Mouse (Mus musculus): ENCODE data around the gene Calcoco2. TPM values are rescaled to one million over a fixed set of nuclear protein-coding genes. Genes with fewer than 3 reads are reported as not detected.
A peak's percentile ranks its signal among the peaks of the same experiment; 100 is the strongest.

Gene Calcoco2
- polyA plus RNA-seq, 1 experiment from 2014 or later: 1.6 TPM

- H3K9ac ChIP-seq: 0 out of 2 replicates have a peak overlapping the region, but pooled peaks have one; percentile 31
- H3K9me3 ChIP-seq (replicated peaks): no peaks in the 10 kb centered on the region
- peak overlapping the region; percentile 91 for H3K4me3 ChIP-seq (replicated peaks)
- H3K27me3 ChIP-seq: no peaks in the 10 kb centered on the region
- H3K27ac ChIP-seq (replicated peaks): peak overlapping the region; percentile 84
- H3K4me2 ChIP-seq (replicated peaks): peak overlapping the region; percentile 77
- WGBS: 58% methylated on average over 13 of the region's 13 CpGs
- no peak for ATAC-seq (ENCODE audit: insufficient number of reproducible peaks, low FRiP score, low TSS enrichment, low read depth)
- H3K36me3 ChIP-seq: peaks cover 5% of the 10 kb centered on the region; the same call in 1 of the 2 replicates
- H3K4me1 ChIP-seq: peaks cover 14% of the 10 kb centered on the region
Measured at GRCm38 (mm10) chr11:96076221-96077105, 35.3 kb downstream of the Calcoco2 start.

GRCm38 (mm10) chr11:96075509-96076220 lies 36.1 kb downstream of the Calcoco2 start, which contains the start of gene Atp5g1:
Gene Atp5g1 (minus strand): TSS chr11:96075670.
- Histone ChIP-seq H3K9ac (peak within 1 kb of the TSS; percentile 89), H3K27ac (replicated peaks) (peak within 1 kb of the TSS; percentile 84), H3K4me3 (replicated peaks) (peak within 1 kb of the TSS; percentile 91), H3K4me1 (peaks cover 14% of the 10 kb centered on the region), H3K9me3 (replicated peaks) (no peaks in the 10 kb centered on the region), H3K36me3 (peaks cover 13% of the 10 kb centered on the region), H3K27me3 (no peaks in the 10 kb centered on the region), H3K4me2 (replicated peaks) (peak within 1 kb of the TSS; percentile 77)
- peak; percentile 97 for ATAC-seq (ENCODE audit: insufficient number of reproducible peaks, low FRiP score, low TSS enrichment, low read depth)
- WGBS: under 1% methylated on average over 37 of the region's 37 CpGs

- no peak for ATAC-seq (ENCODE audit: insufficient number of reproducible peaks, low FRiP score, low TSS enrichment, low read depth)
- Histone ChIP-seq H3K9ac (peak overlapping the region; percentile 89), H3K27ac (replicated peaks) (peak overlapping the region; percentile 76), H3K4me1 (peaks cover 14% of the 10 kb centered on the region), H3K4me2 (replicated peaks) (peak overlapping the region; percentile 77), H3K9me3 (replicated peaks) (no peaks in the 10 kb centered on the region), H3K36me3 (peaks cover 14% of the 10 kb centered on the region), H3K4me3 (replicated peaks) (peak overlapping the region; percentile 91), H3K27me3 (no peaks in the 10 kb centered on the region)
- under 1% methylated on average over 15 of the region's 15 CpGs for WGBS
Measured at GRCm38 (mm10) chr11:96075177-96075508, 36.6 kb downstream of the Calcoco2 start.

- ATAC-seq (ENCODE audit: insufficient number of reproducible peaks, low FRiP score, low TSS enrichment, low read depth): no peak
- Histone ChIP-seq H3K9me3 (replicated peaks) (no peaks in the 10 kb centered on the region), H3K27ac (replicated peaks) (no peak overlapping the region; the same call in 1 of the 2 replicates), H3K4me1 (peaks cover 14% of the 10 kb centered on the region), H3K4me3 (replicated peaks) (peak overlapping the region; percentile 91), H3K9ac (peak overlapping the region; percentile 89), H3K4me2 (replicated peaks) (peak overlapping the region; percentile 77), H3K27me3 (no peaks in the 10 kb centered on the region), H3K36me3 (peaks cover 14% of the 10 kb centered on the region)
- WGBS: 16% methylated on average over 17 of the region's 17 CpGs
Measured at GRCm38 (mm10) chr11:96074351-96075176, 37.2 kb downstream of the Calcoco2 start.

GRCm38 (mm10) chr11:96073295-96073993 lies 38.3 kb downstream of the Calcoco2 start:
- Histone ChIP-seq H3K36me3 (peaks cover 14% of the 10 kb centered on the region), H3K4me2 (replicated peaks) (no peak overlapping the region), H3K4me1 (peaks cover 14% of the 10 kb centered on the region), H3K9me3 (replicated peaks) (no peaks in the 10 kb centered on the region), H3K27ac (replicated peaks) (no peak overlapping the region), H3K4me3 (replicated peaks) (peak overlapping the region; percentile 91), H3K27me3 (no peaks in the 10 kb centered on the region), H3K9ac (no peak overlapping the region)
- no peak for ATAC-seq (ENCODE audit: insufficient number of reproducible peaks, low FRiP score, low TSS enrichment, low read depth)
- 80% methylated on average over 9 of the region's 9 CpGs for WGBS

- Histone ChIP-seq H3K9ac (no peak overlapping the region), H3K4me3 (replicated peaks) (no peak overlapping the region), H3K9me3 (replicated peaks) (no peaks in the 10 kb centered on the region), H3K4me1 (peaks cover 14% of the 10 kb centered on the region), H3K27ac (replicated peaks) (no peak overlapping the region), H3K36me3 (peaks cover 14% of the 10 kb centered on the region), H3K4me2 (replicated peaks) (no peak overlapping the region), H3K27me3 (no peaks in the 10 kb centered on the region)
- 93% methylated on average over 1 of the region's 1 CpGs for WGBS
- no peak for ATAC-seq (ENCODE audit: insufficient number of reproducible peaks, low FRiP score, low TSS enrichment, low read depth)
Measured at GRCm38 (mm10) chr11:96071013-96071412, 40.8 kb downstream of the Calcoco2 start.

- Histone ChIP-seq H3K4me2 (replicated peaks) (no peak overlapping the region), H3K27me3 (no peaks in the 10 kb centered on the region), H3K4me3 (replicated peaks) (no peak overlapping the region), H3K36me3 (peaks cover 14% of the 10 kb centered on the region), H3K27ac (replicated peaks) (no peak overlapping the region), H3K9ac (no peak overlapping the region), H3K9me3 (replicated peaks) (no peaks in the 10 kb centered on the region), H3K4me1 (peaks cover 19% of the 10 kb centered on the region)
- no peak for ATAC-seq (ENCODE audit: insufficient number of reproducible peaks, low FRiP score, low TSS enrichment, low read depth)
- WGBS: 87% methylated on average over 7 of the region's 7 CpGs
Measured at GRCm38 (mm10) chr11:96070353-96070752, 41.4 kb downstream of the Calcoco2 start.

GRCm38 (mm10) chr11:96068231-96068630 lies 43.5 kb downstream of the Calcoco2 start:
- Histone ChIP-seq H3K36me3 (peaks cover 14% of the 10 kb centered on the region), H3K4me2 (replicated peaks) (no peak overlapping the region), H3K4me3 (replicated peaks) (no peak overlapping the region), H3K9me3 (replicated peaks) (no peaks in the 10 kb centered on the region), H3K27me3 (no peaks in the 10 kb centered on the region), H3K4me1 (peaks cover 17% of the 10 kb centered on the region), H3K27ac (replicated peaks) (no peak overlapping the region), H3K9ac (no peak overlapping the region)
- WGBS: 61% methylated on average over 5 of the region's 5 CpGs
- no peak for ATAC-seq (ENCODE audit: insufficient number of reproducible peaks, low FRiP score, low TSS enrichment, low read depth)

- H3K4me1 ChIP-seq: peaks cover 28% of the 10 kb centered on the region
- H3K4me2 ChIP-seq (replicated peaks): peak within 1 kb of the TSS; percentile 80
- 5% methylated on average over 50 of the region's 50 CpGs for WGBS
- H3K36me3 ChIP-seq: peaks cover 12% of the 10 kb centered on the region
- H3K27ac ChIP-seq (replicated peaks): peak within 1 kb of the TSS; percentile 85
- no peaks in the 10 kb centered on the region for H3K27me3 ChIP-seq
- ATAC-seq (ENCODE audit: insufficient number of reproducible peaks, low FRiP score, low TSS enrichment, low read depth): peak; percentile 97
- H3K9me3 ChIP-seq (replicated peaks): no peaks in the 10 kb centered on the region
- peak within 1 kb of the TSS; percentile 95 for H3K9ac ChIP-seq
- peak within 1 kb of the TSS; percentile 94 for H3K4me3 ChIP-seq (replicated peaks)
Measured at GRCm38 (mm10) chr11:96065215-96065911, 46.4 kb downstream of the Calcoco2 start, which contains the start of gene Ube2z. Gene Ube2z (minus strand): TSS chr11:96065388.

Data from embryonic facial prominence, embryonic 15.5 days (tissue).